Mouse (Mus musculus) lung, adult 18-20 months (tissue): ENCODE measurements around the gene Hdac11.
"Not testable (repeated sequence)": the region's sequence is repeated elsewhere in the genome, so short reads cannot be mapped to it uniquely, and the experiment has no call there.

ENCODE experiments used
- DNase-seq, 2 experiments: peaks; one replicate each; pipeline ENCODE4 v3.0.0; 2022; ENCODE audit warnings: mixed read lengths in 2 of 2

Gene Hdac11

DNA sequence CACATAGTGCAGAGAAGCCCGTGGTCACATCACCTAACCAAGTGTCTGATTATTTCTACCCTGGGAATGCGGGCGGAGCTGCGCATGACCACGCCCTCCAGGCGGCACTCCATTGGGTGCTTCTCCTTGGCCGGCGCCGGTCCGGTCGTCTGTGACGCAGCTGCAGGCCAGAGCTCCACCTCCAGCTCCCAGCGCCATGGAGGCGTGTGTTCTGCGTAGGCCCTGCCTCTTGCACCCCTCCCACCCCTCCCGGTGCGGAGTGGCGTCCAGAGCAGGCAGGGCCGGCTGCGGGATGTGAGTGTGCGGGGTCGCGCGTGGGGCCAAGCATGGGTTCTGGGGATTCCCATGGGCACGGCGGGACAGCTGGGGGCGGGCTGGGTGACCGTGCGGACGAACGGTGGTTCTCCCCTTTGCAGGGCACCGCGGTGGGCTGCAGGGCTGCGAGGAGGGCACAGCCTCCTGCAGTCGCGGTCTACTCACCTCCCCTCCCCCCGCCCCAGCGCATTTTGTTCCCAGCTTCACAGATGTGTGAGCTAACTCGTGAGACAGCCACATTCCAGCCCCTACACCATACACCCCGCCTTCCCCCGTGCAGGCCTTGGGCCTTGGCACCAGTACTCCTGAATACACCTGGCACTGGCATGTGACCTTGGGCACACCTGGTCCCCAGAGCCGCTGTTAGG lies at the start of gene Hdac11:
Gene Hdac11, plus strand, starts transcription at position 112 of the 683 bp plus-strand sequence.
- peak; percentile 92 to 95 for DNase-seq

DNA sequence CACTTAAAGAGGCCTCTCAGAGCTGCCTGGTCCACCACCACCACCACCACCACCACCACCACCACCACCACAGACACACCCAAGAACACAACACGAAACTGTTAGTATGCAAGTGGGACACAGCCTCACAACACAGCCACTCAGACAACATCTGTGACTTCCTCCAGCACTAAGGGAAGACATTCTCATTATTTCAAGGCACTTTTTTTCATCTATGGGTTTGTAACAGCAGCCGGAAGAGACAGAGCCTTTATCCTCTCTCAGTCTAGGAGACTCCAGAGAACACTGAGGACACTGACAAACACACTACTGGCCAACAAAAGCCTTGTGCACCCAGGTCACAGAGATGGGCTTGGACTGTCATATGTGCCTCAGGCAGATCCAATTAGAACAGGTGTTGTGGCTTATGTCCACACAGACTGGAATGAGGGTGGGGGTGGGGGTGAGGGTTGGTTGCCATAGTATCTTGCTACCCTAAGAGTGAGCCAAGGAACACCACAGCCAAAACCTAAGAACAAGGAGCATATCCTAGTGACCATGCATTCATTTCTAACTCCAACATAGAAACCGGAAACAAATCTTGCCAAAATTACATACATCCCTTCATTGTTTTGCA lies 48.1 kb upstream of the Hdac11 start:
- no peak for DNase-seq

DNA sequence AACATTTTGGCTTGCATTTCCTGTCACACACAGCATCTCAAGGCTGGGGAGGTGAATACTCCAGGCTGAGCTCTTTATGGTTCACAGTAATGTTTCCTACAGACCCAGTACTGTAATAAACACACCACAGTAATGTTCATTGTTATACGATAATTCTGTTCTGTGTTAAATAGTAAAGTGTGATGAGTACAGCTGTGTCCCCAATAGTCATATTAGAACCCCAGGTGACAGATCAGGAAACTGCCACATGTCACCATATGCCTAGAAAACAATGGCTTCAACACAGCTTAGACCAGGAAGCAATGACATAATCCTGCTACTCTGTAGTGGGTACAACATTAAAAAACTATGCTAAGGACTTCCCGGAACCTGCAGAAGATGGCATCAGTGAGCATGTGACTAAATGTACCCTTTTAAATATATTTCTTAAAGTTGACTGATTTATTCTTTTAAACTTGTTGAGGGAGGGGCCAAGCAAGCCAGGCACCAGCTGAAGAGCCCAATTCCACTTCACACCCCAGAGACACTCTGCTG lies 47.5 kb upstream of the Hdac11 start:
- DNase-seq = no peak

DNA sequence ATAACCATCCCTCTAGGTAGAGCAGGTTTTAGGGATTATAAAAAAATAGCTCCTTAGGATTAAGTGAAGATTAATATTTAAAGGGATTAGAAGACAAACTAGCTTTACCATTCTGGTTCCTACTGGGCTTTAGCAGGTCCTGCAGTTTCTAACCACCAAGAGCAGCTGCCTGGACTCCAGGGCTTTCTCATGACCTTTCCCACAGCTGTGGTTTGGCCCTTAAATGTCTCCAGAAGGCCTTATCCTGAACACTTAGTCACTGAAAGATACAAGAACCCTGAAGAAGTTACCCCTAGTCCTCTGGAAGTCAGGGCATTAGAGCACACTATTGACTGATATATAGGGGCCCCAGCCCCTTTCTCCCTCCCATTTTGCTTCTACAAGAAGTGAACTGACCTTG lies 47.0 kb upstream of the Hdac11 start:
- DNase-seq = no peak

DNA sequence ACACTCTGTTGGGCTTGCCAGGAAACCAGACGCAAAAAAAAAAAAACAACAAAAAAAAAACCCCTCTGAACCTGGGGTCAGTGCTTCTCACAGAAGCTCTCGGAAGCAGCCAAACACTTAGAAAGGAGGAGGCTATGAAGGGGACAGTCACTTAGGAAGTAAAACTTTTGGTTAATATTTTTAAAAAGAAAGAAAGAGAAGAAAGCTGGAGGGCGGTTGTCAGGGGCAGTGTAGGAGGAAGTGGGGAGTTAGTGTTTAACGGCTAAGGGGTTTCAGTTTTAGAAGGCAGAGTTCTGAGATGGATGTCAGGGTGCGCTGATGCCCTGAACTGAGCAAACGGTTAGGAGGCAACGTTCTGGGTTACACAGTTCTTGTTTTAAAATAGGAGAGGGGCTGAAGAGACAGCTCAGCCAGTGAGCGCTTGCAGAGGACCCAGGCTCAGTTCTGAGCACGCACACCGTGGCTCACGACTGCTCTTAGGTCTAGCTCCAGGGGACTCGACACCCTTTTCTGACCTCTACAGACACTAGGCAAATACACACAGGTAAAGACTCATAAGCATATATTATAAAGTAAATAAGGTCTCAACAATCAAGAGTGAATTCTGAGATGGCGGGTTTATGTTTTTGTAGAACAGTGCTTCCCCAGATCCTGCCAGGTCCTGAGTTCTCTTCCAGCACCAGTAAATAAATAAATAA lies 46.0 kb upstream of the Hdac11 start:
- no peak for DNase-seq

DNA sequence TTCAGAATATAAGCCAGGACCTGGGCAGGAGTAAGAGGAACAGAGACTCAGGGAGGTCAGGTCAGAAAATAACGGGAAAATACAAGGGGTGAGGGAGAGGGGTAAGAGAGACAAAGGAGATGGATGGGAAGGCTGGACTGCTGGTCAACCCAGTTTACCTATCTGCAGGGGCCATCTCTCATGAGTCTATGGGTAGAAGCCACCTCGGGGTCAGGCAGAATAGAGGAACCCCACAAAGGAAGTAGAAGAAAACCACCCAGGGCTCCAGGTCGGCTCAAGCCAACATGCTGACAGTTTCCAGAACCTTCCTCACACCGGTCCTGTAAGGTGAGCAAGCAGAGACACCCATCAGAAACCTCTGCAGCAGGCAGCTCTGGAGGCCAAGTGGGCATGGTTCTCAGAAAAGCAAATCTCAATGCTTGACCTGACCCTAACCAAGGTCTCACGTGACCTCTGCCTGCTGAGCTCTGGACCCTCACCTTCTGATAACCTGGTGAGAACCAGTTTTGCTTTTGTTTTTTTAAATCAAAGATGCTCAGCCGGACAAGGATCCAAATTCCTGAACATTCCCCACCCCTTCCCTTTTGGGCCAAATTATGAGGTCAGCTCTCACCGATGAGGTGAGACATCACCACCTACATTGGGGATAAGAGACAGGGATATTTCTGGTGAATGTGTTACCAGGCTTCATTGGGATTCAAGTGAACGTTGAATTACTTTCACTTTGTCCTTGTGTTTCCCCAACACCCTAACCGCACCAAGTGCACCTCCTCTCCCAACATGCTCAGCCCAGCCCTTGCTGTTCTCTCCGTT lies 45.1 kb upstream of the Hdac11 start:
- no peak for DNase-seq

DNA sequence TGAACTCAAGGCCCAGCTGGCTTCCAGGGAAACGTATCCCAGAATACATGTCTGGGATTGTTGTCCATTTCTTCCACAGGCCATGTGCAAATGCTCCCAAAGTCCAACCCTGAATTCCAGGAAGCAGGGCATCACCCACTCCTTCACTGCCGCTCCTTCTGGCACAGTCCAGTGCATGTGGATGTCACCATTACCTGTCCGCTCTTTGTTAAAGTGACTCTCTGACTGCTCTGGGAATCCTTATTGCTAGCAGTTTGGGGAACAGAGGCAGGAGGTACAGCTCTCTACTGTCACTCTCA lies 44.6 kb upstream of the Hdac11 start:
- DNase-seq = no peak

DNA sequence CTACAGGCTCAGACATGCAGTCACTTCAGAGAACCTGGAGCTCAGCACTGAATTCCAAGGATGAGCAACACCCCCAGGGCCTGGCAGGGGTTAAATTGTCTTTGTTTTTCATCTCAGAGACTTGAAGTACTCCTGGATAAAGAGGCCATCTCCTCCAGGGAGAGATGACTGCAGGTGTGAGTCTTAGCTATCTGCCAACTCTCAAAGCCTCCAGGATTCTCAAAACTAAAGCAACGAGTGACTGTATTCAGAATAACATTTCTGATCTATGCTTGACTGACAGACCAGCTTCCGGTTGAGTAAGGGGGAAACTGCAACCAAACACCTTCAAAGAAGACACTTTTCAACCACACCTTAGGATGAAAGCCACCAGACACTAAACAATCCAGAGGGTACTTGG lies 41.7 kb upstream of the Hdac11 start:
- no peak for DNase-seq

DNA sequence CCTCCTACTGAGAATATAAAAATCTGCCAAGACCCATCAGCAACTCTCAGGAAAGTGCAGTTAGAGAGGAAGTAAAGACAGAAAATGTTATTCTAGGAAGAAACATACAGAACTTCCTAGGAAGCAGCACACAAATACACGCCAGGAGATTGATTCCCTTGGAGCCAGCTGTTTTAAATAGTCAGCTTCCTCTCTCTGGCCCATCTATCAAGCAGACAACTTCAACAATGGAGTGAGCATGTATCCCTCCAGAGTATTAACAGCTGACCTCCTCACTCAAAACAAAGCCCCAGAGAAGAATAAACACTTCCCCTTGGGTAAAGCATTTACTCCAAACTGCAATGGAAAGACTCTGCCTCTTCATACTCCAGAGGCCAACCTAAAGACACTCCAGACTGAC lies 41.3 kb upstream of the Hdac11 start:
- peak in 1 of 2 experiments; percentile 32 for DNase-seq

DNA sequence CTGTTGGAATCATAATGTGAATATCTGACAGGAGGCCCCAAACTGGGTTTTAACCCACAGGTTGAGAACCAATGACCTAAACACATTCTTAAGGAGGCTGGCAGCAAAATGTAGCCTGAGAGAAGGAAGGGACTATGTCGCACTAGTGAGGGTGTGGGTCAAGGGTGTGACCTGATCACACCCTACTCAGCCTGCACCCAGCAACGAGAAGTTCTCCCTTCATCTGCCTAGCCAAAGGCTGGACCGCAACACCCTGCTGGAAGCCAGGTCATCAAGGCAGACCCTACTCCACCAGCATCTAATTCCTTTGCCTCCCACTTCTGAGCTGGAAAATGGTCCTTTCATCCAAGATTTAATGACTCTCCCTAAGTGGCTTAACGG lies 40.6 kb upstream of the Hdac11 start:
- peak in 1 of 2 experiments; percentile 23 for DNase-seq

DNA sequence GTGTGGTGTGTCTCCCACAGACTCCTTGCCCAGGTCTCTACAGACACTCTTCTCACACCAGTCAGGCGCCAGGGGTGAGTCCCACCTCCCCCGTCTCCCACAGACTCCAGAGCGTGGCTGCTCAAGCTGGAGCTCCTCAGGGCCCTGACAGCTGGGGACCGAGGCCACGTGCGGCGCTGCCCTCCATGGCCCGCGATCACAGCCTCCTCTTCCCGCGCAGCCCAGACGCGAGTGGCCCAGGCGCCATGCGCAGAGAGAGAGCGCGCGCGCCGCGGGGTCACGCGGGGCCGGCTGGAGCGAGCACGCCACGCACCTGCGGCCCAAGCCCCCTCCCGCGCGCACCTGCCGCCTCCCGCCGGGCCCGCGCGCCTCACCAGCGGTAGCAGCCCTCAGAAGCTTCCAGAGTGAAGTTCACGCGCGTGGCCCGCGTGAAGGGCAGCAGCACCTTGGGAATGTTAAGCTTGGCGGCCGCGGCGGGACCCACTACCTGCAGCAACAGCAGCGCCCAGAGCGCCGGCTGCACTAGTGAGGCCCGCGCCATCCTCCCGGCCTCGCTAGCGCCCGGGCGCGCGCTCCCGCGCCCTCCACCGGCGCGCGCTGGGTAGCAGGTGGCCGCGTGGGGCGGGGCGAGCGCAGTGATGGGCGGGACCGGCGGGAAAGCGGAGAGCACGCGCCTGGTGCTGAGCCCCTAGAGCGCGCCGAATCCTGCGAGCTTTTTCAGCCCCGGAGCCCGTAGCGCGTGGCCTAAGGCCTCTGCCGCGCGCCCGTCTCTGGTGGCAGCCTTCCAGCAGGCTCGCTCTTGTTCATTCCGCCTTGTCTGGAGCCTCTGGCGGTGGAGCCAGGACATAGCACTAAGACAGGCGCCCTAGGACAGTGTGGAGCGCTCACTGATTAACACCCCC lies 40.0 kb upstream of the Hdac11 start, which contains the start of gene Nup210:
Gene Nup210, minus strand, starts transcription at position 586 of the 902 bp plus-strand sequence.
- DNase-seq = peak; percentile 93 to 94

DNA sequence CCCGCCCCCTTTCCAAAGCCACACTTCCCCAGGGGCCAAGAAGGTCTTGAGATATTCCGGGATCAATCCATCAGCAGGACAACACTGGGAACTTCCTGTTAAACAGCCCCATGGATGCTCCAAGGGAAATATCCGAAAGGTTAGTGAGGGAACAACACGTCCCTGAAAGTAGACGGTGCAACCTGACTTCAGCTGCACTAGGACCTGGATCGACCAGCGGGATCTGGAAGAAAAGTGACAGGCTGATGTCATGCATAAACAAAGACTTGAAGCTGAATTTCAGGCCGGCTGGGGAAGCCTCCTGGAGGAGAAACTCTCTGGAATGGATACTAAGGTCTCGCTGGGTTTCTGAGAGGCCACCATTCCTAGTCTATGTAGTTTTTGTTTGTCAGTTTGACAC lies 39.3 kb upstream of the Hdac11 start:
- DNase-seq = peak in 1 of 2 experiments; percentile 17

DNA sequence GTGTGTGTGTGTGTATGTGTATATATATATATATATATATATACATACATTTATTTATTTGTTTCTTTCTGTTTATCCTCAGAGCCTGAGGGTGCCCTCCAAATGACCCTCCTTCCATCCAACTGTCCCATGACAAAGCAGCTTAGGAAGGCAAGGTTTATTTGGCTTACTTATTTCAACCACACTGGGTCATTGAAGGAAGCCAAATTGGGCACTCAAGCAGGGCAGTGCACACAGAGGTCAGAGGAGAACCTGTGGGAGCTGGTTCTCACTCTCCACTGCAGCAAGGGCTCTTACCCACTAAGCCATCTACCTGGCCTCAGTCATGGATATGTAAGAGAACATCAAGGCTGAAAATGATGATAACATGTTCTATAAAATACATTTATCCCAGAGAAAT lies 37.9 kb upstream of the Hdac11 start:
- no peak for DNase-seq

DNA sequence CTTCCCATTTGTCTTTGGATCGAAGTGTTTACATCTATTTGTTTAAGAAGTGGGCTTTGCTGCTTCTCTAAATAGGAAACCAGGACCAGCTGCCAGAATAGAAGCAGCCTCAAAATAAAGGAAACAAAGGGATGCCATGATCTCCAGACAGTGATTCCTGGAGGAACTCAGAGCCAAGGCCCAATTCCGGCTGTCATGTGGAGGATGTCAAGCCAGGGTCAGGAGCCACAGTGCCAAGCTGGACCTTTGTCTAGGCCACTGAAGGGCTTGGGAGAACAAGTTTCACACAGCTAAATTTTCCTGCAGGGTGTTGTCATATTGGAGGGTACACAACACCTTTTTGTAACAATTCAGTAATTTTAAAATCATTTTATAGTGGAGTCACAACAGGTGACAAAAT lies 36.3 kb upstream of the Hdac11 start:
- no peak for DNase-seq

DNA sequence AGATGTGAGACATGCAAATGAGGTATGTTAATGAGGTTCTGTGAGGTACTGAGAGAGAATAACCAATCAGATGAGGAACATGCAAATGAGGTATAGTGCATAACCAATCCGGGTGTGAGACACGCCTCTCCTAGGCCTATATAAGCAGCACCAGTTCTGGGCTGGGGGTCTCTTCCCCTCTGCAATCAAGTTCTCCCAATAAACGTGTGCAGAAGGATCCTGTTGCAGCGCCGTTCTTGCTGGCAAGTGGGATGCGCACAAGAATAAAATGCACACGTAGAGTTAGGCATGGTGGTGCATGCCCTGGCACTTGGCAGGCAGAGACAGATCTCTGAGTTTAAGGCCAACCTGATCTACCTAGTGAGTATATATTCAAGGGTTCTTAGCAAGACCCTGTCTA lies 35.4 kb upstream of the Hdac11 start:
- not testable (repeated sequence) for DNase-seq

DNA sequence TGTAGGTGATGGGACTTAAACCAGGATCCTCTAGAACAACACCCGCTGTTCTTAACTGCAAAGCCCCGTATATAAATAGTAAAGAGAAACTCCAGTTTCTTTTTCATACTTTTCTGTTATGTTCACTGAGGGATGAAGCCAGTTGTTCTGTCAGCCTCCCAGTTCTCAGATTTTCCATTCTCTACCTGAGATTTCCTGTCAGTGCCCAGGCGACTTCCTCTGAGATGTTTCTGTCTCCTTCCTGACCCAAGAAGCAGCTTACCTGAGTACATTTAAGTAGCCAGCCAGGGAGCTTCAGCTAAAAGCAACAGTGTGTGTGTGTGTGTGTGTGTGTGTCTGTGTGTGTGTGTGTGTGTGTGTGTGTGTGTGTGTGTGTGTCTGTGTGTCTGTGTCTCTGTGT lies 33.0 kb upstream of the Hdac11 start:
- DNase-seq = no peak

DNA sequence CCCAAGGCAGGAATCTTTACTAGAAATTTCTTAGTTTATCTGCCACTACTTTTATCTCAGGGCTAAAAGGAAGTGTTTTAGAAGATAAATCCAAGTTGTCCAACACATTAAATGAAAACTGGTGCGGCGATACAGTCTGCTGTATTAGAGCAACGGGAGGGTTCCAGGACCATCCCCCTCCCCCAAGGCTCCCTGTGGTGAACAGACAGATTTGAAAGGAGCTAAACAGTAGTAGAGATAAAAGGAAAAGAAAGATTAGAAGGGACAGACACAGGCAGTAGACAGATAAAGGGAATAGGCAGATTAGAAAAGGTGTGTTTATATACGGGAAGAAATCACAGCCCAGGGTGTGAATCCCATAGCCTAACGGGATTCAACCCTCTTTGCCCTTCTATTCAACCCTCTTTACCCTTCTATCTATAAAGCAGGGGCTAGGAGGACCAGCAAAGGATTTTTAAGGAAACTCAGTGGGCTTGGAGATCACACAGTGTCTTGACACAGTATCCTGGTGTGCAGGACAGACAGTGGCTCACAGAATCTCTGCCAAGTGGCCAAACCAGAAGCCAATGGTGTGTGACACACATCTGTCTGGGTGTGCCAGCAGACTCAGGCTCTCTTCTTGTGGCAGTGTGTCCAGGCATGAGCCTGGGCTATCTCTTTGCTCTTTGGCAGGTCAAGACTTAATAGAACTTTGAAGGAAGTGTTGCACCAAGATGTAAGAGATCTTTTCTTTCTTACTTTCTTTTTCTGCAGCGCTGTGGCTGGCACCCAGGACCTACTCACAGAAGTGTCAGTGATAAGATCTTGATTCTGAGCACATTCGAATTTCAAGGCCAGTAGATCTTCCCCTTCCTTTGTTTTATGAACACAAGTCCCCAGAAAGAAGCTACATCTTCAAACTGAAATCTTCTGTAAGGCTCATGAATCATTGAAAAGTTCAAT lies 31.9 kb upstream of the Hdac11 start:
- no peak for DNase-seq

DNA sequence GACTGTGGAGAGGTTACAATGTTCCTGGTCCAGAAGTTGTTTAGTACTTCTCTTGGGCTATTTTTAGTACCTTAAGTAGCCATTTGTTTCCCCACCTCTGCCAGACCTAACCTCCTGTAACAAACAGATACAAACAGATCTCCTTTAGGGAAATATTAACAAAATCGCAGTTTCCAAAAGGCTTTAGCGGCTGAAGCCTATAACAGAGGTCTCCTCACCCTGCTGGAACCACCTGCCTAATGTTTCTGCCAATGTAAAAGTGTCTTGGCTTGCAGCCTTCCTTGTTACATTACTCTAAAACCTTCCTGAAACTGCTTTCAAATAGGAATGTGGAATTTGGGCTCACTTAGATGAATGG lies 31.3 kb upstream of the Hdac11 start:
- no peak for DNase-seq

DNA sequence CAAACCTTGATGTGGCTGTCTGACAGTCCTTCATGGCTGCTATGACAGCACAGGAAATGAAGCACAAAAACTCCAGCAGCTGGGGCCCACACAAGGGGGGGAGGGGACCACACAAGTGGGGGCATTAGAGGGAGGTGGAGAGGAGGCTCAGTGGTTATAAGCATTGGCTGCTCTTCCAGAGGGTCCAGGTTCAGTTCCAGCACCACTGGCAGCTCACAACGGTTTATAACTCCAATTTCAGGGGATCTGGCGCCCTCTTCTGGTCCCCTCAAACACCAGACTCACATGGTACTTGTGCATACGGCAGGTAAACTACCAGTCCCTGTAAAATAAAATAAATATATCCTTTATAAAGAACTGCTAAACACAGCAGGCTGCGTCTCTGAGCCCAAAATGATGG lies 27.5 kb upstream of the Hdac11 start:
- DNase-seq = no peak

DNA sequence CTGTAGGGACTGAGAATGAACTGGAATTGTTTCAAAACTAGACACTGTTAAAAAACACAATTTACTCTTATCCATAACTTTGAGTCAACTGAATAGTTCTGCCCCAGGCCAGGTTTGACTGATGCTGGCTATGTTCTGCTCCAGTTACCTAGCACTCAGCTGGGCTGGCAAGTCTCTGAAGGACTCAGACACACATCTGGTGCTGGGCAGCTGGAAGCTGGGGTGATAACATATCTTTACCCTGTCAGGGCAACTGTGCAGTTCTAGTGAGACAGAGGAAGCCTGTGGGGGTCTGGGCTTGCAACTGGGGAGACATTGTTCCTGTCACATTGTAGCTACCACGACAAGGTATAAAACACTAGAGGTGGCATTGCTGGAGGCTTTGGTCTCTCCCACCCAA lies 25.6 kb upstream of the Hdac11 start:
- DNase-seq = no peak

DNA sequence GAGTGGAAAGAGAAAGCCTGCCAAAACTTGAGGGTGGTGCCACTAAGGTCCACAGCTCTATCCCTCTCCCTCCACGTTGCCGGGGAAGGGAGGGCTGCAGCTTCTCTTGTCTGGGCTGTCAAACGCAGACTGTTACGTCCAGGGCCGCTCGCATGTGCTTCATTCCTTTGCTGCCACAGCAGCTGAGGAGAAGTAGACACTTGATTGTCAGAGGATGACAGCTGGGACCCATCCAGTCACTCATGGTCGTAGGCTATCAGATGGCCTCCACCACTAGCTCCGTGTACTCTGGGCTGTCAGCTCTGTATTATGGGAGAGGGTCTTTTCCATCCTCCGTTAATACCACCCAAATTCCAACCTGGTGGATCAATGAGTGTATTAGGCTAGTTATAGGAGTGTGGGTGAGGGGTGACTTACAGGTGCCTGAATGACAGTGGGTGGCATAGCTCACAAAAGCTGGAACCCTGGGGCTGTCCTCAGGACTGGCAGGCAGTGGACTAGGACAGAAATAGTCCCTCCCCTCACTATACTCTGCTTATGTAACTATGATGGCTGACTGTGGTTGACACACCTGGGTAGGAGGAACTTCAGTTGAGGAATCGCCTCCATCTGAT lies 19.0 kb upstream of the Hdac11 start:
- DNase-seq = no peak
